Mouse (Mus musculus) cortical plate, adult 2 months (tissue): Measurements from ENCODE around the gene Srp68. TPM values are rescaled to one million over a fixed set of nuclear protein-coding genes. Genes with fewer than 3 reads are reported as not detected.

Experiments used
- H3K27ac ChIP-seq: fragments of 200-500 bp; 2 replicates; pipeline ENCODE4 v1.5.1; 2012; ENCODE audit warnings: low read length, control low read depth, inconsistent platforms; ENCODE audit not compliant: insufficient read depth
- H3K4me1 ChIP-seq: fragments of 200-500 bp; 2 replicates; pipeline ENCODE4 v1.6.1; 2011; ENCODE audit warnings: low read length; ENCODE audit not compliant: control insufficient read depth, insufficient read depth
- H3K4me3 ChIP-seq: fragments of 200-500 bp; 2 replicates; pipeline ENCODE4 v1.5.1; 2011; ENCODE audit warnings: mild to moderate bottlenecking, low read length, control low read depth; ENCODE audit not compliant: insufficient read depth
- CTCF ChIP-seq: fragments of 200-500 bp; IDR thresholded peaks from 2 replicates; pipeline ENCODE4 v1.5.1; 2011; ENCODE audit warnings: mild to moderate bottlenecking, control low read depth, low read length; ENCODE audit not compliant: insufficient read depth; ENCODE audit errors: extremely low read depth
- POLR2A ChIP-seq: fragments of 200-500 bp; IDR thresholded peaks from 2 replicates; pipeline ENCODE4 v1.6.1; 2011; ENCODE audit warnings: mild to moderate bottlenecking, low read length, control low read depth; ENCODE audit not compliant: insufficient read depth; ENCODE audit errors: extremely low read depth
- polyA plus RNA-seq: library from polyadenylated mRNA; depleted of rRNA; stranded (reverse); fragments of >200 nt; gene quantifications from 2 replicates; pipeline ENCODE4 v1.2.3, GENCODE M21; 2012

Srp68 gene
- polyA plus RNA-seq, 1 experiment = 63.4 TPM

- Histone ChIP-seq H3K27ac (no peak overlapping the region), H3K4me1 (no peaks in the 10 kb centered on the region), H3K4me3 (0 out of 2 replicates have a peak overlapping the region, but pooled peaks have one; percentile 3)
- no peak for TF ChIP-seq CTCF
- no peak for TF ChIP-seq POLR2A
Measured at GRCm38 (mm10) chr11:116232427-116232826, 41.6 kb downstream of the Srp68 start.

DNA sequence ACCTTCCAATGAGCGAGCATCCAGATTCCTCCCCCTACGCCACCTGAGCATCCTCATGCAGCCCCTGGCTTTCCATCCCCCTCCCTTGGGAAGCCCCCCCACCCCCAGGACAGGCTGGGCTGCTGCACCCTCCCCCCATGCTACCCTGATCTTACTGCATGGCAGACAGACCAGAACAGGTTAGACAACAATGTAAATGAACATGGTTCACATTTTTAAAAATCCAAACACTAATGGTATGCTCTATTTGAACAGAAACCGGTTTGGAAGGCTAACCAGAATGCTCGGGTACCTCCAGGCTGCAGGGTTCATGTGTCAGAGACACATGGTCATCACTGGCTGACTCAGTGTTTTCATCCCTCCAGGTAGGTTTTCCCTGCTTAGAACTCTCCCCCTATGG lies 45.3 kb downstream of the Srp68 start:
- Histone ChIP-seq H3K27ac (no peak overlapping the region), H3K4me1 (no peaks in the 10 kb centered on the region), H3K4me3 (no peak overlapping the region)
- TF ChIP-seq POLR2A = no peak
- no peak for TF ChIP-seq CTCF

DNA sequence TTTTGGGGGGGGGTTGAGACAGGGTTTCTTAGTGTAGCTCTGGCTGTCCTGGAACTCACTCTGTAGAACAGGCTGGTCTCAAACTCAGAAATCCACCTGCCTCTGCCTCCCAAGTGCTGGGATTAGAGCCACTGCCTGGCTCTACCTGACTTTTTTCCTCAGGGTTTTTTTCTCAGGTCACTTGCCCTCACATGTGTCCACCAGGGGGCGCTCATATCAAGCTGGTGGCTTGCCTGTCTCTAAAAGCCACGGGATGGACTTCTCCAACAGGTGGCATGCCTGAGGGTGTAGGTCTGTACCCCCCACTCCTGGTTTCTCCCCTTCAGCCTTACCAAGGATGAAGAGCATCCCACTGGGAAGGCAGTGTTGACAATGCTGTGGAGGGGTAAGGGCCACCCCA lies 47.6 kb downstream of the Srp68 start:
- no peak overlapping the region for H3K27ac ChIP-seq
- TF ChIP-seq POLR2A (no peak), CTCF (peak; percentile 76)
- no peak overlapping the region for H3K4me3 ChIP-seq
- no peaks in the 10 kb centered on the region for H3K4me1 ChIP-seq

GRCm38 (mm10) chr11:116222740-116223059 lies 51.3 kb downstream of the Srp68 start:
- Histone ChIP-seq H3K27ac (no peak overlapping the region), H3K4me1 (peaks cover 5% of the 10 kb centered on the region; the same call in 1 of the 2 replicates), H3K4me3 (peak overlapping the region; percentile 5; the same call in 1 of the 2 replicates)
- no peak for TF ChIP-seq CTCF
- no peak for TF ChIP-seq POLR2A

DNA sequence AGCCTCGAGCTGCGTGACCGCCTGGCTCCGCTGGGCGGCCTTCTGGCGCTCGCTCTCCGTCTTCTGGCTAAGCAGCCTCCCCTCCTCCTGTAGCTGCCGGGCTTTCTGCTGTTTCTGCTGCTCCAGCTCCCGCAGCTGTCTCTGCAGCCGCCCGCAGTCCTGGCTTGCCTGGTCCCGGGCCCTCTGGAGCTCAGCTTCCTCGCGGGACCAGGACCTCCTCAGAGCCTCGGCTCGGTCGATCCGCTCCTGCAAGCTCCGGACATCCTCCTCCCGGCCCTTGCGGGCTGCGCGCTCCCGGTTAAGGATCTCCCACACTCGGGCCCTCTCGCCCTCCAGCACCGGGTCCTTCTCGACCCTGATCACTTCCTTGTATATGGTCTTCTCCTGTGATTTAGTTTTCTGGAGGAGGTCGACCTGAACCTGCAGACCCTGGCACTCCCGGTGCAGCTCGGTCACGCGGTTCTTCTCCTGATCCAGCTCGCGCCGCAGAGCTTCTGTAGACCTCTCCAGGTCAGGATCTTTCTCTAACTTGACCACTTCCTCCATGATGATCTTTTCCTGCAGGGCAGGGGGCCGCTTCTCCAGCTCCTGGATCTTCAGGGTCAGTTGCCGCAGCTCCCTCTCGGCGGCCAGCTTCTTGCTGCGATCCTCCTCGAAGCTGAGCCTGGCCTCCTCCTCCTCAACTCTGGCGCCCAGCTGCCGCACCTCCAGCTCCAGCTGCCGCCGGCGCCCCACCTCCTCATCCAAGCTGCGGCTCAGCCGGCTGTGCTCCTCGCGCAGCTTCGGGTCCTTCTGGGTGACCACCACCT lies 51.9 kb downstream of the Srp68 start:
- H3K4me1 ChIP-seq = peaks cover 5% of the 10 kb centered on the region; the same call in 1 of the 2 replicates
- H3K4me3 ChIP-seq = peak overlapping the region; percentile 5; the same call in 1 of the 2 replicates
- no peak overlapping the region for H3K27ac ChIP-seq
- TF ChIP-seq CTCF = no peak
- TF ChIP-seq POLR2A = no peak

DNA sequence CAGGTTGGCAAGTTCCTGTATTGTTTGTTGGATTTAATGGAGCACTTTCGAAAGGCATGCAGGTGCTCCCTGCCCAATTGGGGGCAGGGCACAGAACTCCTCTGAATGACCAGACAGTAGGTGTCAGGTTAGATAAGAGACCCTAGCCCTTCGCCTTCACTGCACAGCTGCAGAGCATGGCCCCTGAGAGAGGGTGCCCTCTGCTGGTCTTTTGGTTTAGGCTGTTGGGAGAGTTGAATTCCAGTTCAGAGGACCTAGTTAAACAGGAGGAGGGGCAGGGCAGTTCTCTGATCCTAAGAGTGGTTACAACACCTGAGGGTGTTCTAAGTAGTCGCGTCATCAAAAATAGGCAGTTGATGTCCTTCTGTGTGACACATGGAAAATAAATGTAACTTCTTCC lies 54.1 kb downstream of the Srp68 start:
- no peak overlapping the region for H3K27ac ChIP-seq
- H3K4me1 ChIP-seq = peaks cover 5% of the 10 kb centered on the region; the same call in 1 of the 2 replicates
- no peak overlapping the region for H3K4me3 ChIP-seq
- TF ChIP-seq CTCF (peak; percentile 64), POLR2A (no peak)

DNA sequence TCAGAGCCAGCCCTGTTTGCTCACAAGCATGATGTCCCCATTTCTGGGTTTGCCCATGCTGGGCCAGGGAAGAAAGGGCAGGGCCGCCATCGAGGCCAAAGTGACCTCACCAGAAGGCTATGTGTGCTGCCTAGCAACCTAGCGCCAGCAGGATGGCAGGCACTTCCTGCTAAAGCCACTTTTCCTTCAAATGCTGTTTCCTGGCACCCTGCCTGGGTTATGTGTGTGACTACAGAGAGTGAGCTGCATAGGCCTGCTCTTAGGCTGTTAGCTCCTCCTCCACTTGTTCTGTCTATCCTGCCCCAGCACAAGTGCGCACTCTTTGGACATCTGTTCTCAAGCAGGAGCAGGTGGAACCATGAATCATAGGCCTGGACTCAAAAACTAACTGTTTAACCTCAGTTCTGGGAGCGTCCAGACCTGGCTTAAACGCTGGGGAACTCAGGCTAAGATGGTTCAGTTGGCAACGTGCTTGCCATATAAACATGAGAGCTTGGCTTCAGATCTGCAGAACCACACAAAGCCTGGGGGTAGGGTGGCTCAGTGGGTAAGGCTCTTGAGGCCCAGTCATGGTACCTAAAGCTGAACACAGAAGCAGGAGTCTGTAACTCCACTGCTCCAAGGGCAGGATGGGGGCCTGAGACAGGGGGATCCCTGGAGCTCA lies 55.1 kb downstream of the Srp68 start:
- TF ChIP-seq POLR2A (no peak), CTCF (no peak)
- H3K4me3 ChIP-seq = no peak overlapping the region
- peak overlapping the region; percentile 71 for H3K27ac ChIP-seq
- peaks cover 5% of the 10 kb centered on the region; the same call in 1 of the 2 replicates for H3K4me1 ChIP-seq

- peaks cover 5% of the 10 kb centered on the region; the same call in 1 of the 2 replicates for H3K4me1 ChIP-seq
- peak overlapping the region; percentile 71 for H3K27ac ChIP-seq
- no peak overlapping the region for H3K4me3 ChIP-seq
- TF ChIP-seq CTCF (no peak), POLR2A (no peak)
Measured at GRCm38 (mm10) chr11:116218263-116218662, 55.8 kb downstream of the Srp68 start.

DNA sequence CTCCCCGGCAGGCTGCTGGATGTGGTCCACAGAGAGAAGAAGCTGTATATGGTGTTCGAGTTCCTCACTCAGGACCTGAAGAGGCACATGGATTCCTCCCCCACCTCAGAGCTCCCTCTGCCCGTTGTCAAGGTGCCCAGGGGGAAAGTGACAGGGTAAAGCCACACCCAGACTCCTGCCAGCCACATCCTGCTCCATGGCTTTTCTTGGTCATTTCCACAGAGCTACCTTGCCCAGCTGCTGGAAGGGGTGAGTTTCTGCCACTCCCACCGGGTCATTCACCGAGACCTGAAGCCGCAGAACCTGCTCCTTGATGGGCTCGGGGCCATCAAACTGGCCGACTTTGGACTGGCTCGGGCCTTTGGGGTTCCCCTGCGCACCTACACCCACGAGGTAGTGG lies 57.5 kb downstream of the Srp68 start:
- Histone ChIP-seq H3K4me1 (peaks cover 5% of the 10 kb centered on the region; the same call in 1 of the 2 replicates), H3K27ac (no peak overlapping the region), H3K4me3 (no peak overlapping the region)
- no peak for TF ChIP-seq CTCF
- TF ChIP-seq POLR2A = no peak
